Comparison of ENCODE assay signal across 26 mouse cellular contexts in genomic region chr13:16912214-16912613, GRCm38 (mm10).
DNase-seq lines count a peak whose midpoint lies in the region; ATAC-seq lines count a peak whose summit lies in the region.
"Had no signal": no experiment of that assay in that cellular context is flagged by ENCODE, and none has a peak within 500 bp of the region (broad histone marks: within the 10 kb centered on the region; RNA-seq: fewer than 3 reads in every experiment).

No protein-coding gene starts in this region.

- no peak overlapping the region for H3K9ac ChIP-seq in hindbrain, embryonic 11.5 days (ENCODE audit: low read depth, low read length)
- H3K9ac ChIP-seq: embryonic facial prominence, embryonic 12.5 days; embryonic facial prominence, embryonic 15.5 days; heart, embryonic 13.5 days; hindbrain, embryonic 13.5 days; intestine, embryonic 15.5 days had no signal

- no peaks in the 10 kb centered on the region for H3K9me3 ChIP-seq in hindbrain, embryonic 11.5 days (ENCODE audit: control insufficient read depth, low read length)
- H3K9me3 ChIP-seq: embryonic facial prominence, embryonic 12.5 days; embryonic facial prominence, embryonic 15.5 days; heart, embryonic 13.5 days; hindbrain, embryonic 13.5 days; intestine, embryonic 15.5 days had no signal

- no peak overlapping the region for H3K4me3 ChIP-seq in hindbrain, embryonic 11.5 days (ENCODE audit: low read depth, low read length)
- H3K4me3 ChIP-seq: embryonic facial prominence, embryonic 12.5 days; embryonic facial prominence, embryonic 15.5 days; gastrocnemius, adult 2 months; heart, embryonic 13.5 days; hindbrain, embryonic 13.5 days; intestine, embryonic 15.5 days had no signal

- H3K27ac ChIP-seq in hindbrain, embryonic 11.5 days (ENCODE audit: low read depth, low read length): no peak overlapping the region
- H3K27ac ChIP-seq: embryonic facial prominence, embryonic 12.5 days; embryonic facial prominence, embryonic 15.5 days; gastrocnemius, adult 2 months; heart, embryonic 13.5 days; hindbrain, embryonic 13.5 days; intestine, embryonic 15.5 days had no signal

- no peaks in the 10 kb centered on the region for H3K4me1 ChIP-seq in hindbrain, embryonic 11.5 days (replicated peaks; ENCODE audit: control insufficient read depth, insufficient read depth, low read length)
- H3K4me1 ChIP-seq: embryonic facial prominence, embryonic 12.5 days; embryonic facial prominence, embryonic 15.5 days; heart, embryonic 13.5 days; hindbrain, embryonic 13.5 days; intestine, embryonic 15.5 days had no signal

- DNase-seq in lung, postnatal 25 days (ENCODE audit: low spot score): peak; percentile 14
- DNase-seq in lung, adult 18-20 months: no peak
- no peak for DNase-seq in adrenal gland, postnatal 25 days
- DNase-seq in hindbrain, embryonic 11.5 days (ENCODE audit: low spot score): no peak
- DNase-seq: adrenal gland, adult 8-10 months; adrenal gland, postnatal 36 days; cerebellum, adult 18-20 months; cerebellum, adult 9-10 months; cerebellum, postnatal 14 days; gastrocnemius, adult 2 months; gastrocnemius, postnatal 14 days; heart, adult 18-20 months; heart, postnatal 14 days; heart, postnatal 4 days had no signal

- peak; percentile 93 for ATAC-seq in granulocyte monocyte progenitor cell, adult 5-6 weeks (replicated peaks; ENCODE audit: poor library complexity, severe bottlenecking)
- peak; percentile 93 for ATAC-seq in megakaryocyte progenitor cell, adult 5-6 weeks (replicated peaks; ENCODE audit: poor library complexity)
- ATAC-seq in frontal cortex, adult (ENCODE audit: low TSS enrichment): no peak
- ATAC-seq in hindbrain, embryonic 11.5 days (ENCODE audit: low FRiP score): no peak
- ATAC-seq: activated CD4-positive, CD25-positive, alpha-beta regulatory T cell, adult 4 months; CD4-positive, CD25-positive, alpha-beta regulatory T cell, adult 4 months; forebrain, embryonic 16.5 days; hindbrain, embryonic 16.5 days; intestine, embryonic 15.5 days had no signal

- H3K27me3 ChIP-seq in hindbrain, embryonic 11.5 days (ENCODE audit: control insufficient read depth, insufficient read depth, low read length): no peaks in the 10 kb centered on the region
- H3K27me3 ChIP-seq: embryonic facial prominence, embryonic 12.5 days; embryonic facial prominence, embryonic 15.5 days; heart, embryonic 13.5 days; hindbrain, embryonic 13.5 days; intestine, embryonic 15.5 days had no signal

- no peak overlapping the region for H3K4me2 ChIP-seq in hindbrain, embryonic 11.5 days (replicated peaks; ENCODE audit: low read depth, low read length)
- H3K4me2 ChIP-seq: embryonic facial prominence, embryonic 12.5 days; embryonic facial prominence, embryonic 15.5 days; heart, embryonic 13.5 days; hindbrain, embryonic 13.5 days; intestine, embryonic 15.5 days had no signal

- no peaks in the 10 kb centered on the region for H3K36me3 ChIP-seq in hindbrain, embryonic 11.5 days (ENCODE audit: control insufficient read depth, insufficient read depth, low read length)
- H3K36me3 ChIP-seq: embryonic facial prominence, embryonic 12.5 days; embryonic facial prominence, embryonic 15.5 days; heart, embryonic 13.5 days; hindbrain, embryonic 13.5 days; intestine, embryonic 15.5 days had no signal

Comparison
In these comparisons a context has a peak if more than half of its experiments do, and no peak if none do; other contexts are left out.
1. ATAC-seq: peak in granulocyte monocyte progenitor cell, adult 5-6 weeks (single experiment) and megakaryocyte progenitor cell, adult 5-6 weeks (single experiment); none in frontal cortex, adult (single experiment) and hindbrain, embryonic 11.5 days (single experiment).